Mouse (Mus musculus) olfactory bulb, adult 2 months (tissue): ENCODE data around the gene Ifnar1.
"Not testable (repeated sequence)": the region's sequence is repeated elsewhere in the genome, so short reads cannot be mapped to it uniquely, and the experiment has no call there.

Experiments
- CTCF ChIP-seq: fragments of 200-500 bp; IDR thresholded peaks from 2 replicates; pipeline ENCODE4 v1.5.1; 2012; ENCODE audit warnings: low read depth, mild to moderate bottlenecking, low read length, moderate library complexity; ENCODE audit not compliant: insufficient read depth
- POLR2A ChIP-seq: fragments of 200-500 bp; IDR thresholded peaks from 2 replicates; pipeline ENCODE4 v1.6.1; 2012; ENCODE audit warnings: mild to moderate bottlenecking, low read depth, low read length, moderate library complexity; ENCODE audit not compliant: insufficient read depth

- not testable (repeated sequence) for TF ChIP-seq POLR2A, CTCF
Measured at GRCm38 (mm10) chr16:91530830-91531229, 45.8 kb downstream of the Ifnar1 start.
